Mouse (Mus musculus) lung, postnatal 0 days (tissue): ENCODE data around the gene Traf3ip1. TPM values are rescaled to one million over a fixed set of nuclear protein-coding genes. Genes with fewer than 3 reads are reported as not detected.

Experiments used
- ATAC-seq: fragments of 200-750 bp; cut with Nextera tagmentation; 2 replicates; pipeline ENCODE4 v1.8.0; 2017; ENCODE audit warnings: moderate library complexity
- DNase-seq: peaks from one replicate; pipeline ENCODE4 v3.0.0-alpha.2; 2016; ENCODE audit warnings: low spot score
- H3K27ac ChIP-seq: fragments of 300-500 bp; sonication (generic); 2 replicates; pipeline ENCODE4 v1.5.1; 2014; ENCODE audit warnings: antibody characterized with exemption, mild to moderate bottlenecking, low read length, mixed read lengths
- H3K27me3 ChIP-seq: fragments of 300-500 bp; sonication (generic); replicated peaks from 2 replicates; pipeline ENCODE4 v1.6.1; 2014; ENCODE audit warnings: low read length, mixed read lengths; ENCODE audit not compliant: insufficient read depth
- H3K36me3 ChIP-seq: fragments of 300-500 bp; sonication (generic); 2 replicates; pipeline ENCODE4 v1.6.1; 2014; ENCODE audit warnings: low read length, mixed read lengths; ENCODE audit not compliant: insufficient read depth
- H3K4me1 ChIP-seq: fragments of 300-500 bp; sonication (generic); 2 replicates; pipeline ENCODE4 v1.6.1; 2014; ENCODE audit warnings: antibody characterized with exemption, low read depth, low read length, mixed read lengths; ENCODE audit not compliant: insufficient read depth
- H3K4me2 ChIP-seq: fragments of 300-500 bp; sonication (generic); replicated peaks from 2 replicates; pipeline ENCODE4 v1.6.1; 2014; ENCODE audit warnings: low read depth, mild to moderate bottlenecking, low read length, moderate library complexity, mixed read lengths
- H3K4me3 ChIP-seq: fragments of 300-500 bp; sonication (generic); 2 replicates; pipeline ENCODE4 v1.5.1; 2014; ENCODE audit warnings: low read depth, low read length
- H3K9ac ChIP-seq: fragments of 300-500 bp; sonication (generic); replicated peaks from 2 replicates; pipeline ENCODE4 v1.6.1; 2014; ENCODE audit warnings: low read depth, mild to moderate bottlenecking
- H3K9me3 ChIP-seq: fragments of 300-500 bp; sonication (generic); 2 replicates; pipeline ENCODE4 v1.6.1; 2016; ENCODE audit warnings: low read length, mixed read lengths
- CTCF ChIP-seq: IDR thresholded peaks from 2 replicates; pipeline ENCODE4 v1.5.1; 2016; ENCODE audit warnings: antibody characterized with exemption, mild to moderate bottlenecking
- EP300 ChIP-seq: IDR thresholded peaks from 2 replicates; pipeline ENCODE4 v1.6.1; 2016; ENCODE audit warnings: antibody characterized with exemption, mild to moderate bottlenecking, control low read depth
- WGBS: fragments of 180-500 bp; shearing (Covaris S2); extraction: QIAGEN DNeasy Blood & Tissue Kit; methylation state at CpG from one replicate; pipeline ENCODE4 v1.1.7; 2014; 5-methylcytosine and 5-hydroxymethylcytosine counted together
- polyA plus RNA-seq: library from polyadenylated mRNA; unstranded; fragments of >200 nt; fragmentation: Nextera tagmentation; extraction: Ambion mirVana; gene quantifications from 2 replicates; pipeline ENCODE4 v1.2.1, GENCODE M21; 2015

Gene Traf3ip1
- polyA plus RNA-seq, 1 experiment from 2014 or later = 11.0 TPM

DNA sequence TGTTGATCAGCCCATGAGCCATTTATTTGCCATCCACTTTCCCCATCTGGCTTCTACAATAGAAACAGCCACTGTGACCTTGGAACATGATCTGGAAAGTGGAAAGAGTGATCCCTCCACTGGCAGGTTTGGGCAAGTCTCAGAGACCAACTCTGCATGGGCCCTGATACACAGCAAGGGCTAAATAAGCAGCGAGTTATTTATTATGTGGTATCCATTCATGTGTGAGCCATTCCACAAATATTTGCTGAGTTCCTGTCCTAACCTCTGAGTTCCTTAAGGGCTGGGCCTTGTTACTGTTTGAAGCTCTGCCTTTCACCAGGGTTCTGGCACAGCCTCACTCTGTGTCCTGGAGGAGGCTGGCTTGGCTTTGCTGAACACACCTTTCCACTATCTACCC lies 4.1 kb upstream of the Traf3ip1 start:
- peak; percentile 12 for DNase-seq
- no peaks in the 10 kb centered on the region for H3K27me3 ChIP-seq

GRCm38 (mm10) chr1:91492740-91493139 lies 1.7 kb upstream of the Traf3ip1 start:
- H3K36me3 ChIP-seq = no peaks in the 10 kb centered on the region
- no peak for ATAC-seq
- H3K4me2 ChIP-seq = no peak overlapping the region
- no peak overlapping the region for H3K4me3 ChIP-seq
- DNase-seq = no peak
- no peaks in the 10 kb centered on the region for H3K27me3 ChIP-seq
- no peaks in the 10 kb centered on the region for H3K9me3 ChIP-seq
- H3K9ac ChIP-seq = no peak overlapping the region
- WGBS = 50% methylated on average over 2 of the region's 2 CpGs
- no peak overlapping the region for H3K27ac ChIP-seq
- H3K4me1 ChIP-seq = peaks cover 7% of the 10 kb centered on the region; the same call in 1 of the 2 replicates
- TF ChIP-seq CTCF (no peak), EP300 (no peak)

More for the DNA sequence above, 4.1 kb upstream of the Traf3ip1 start:
- Histone ChIP-seq H3K9ac (no peak overlapping the region), H3K4me2 (no peak overlapping the region), H3K4me1 (peaks cover 4% of the 10 kb centered on the region; the same call in 1 of the 2 replicates), H3K36me3 (no peaks in the 10 kb centered on the region), H3K4me3 (no peak overlapping the region), H3K27ac (no peak overlapping the region), H3K9me3 (no peaks in the 10 kb centered on the region)
- TF ChIP-seq CTCF (no peak), EP300 (no peak)
- ATAC-seq = no peak
- 42% methylated on average over 1 of the region's 1 CpGs for WGBS

GRCm38 (mm10) chr1:91493938-91494337 lies 509 bp upstream of the Traf3ip1 start:
- no peak overlapping the region for H3K9ac ChIP-seq
- peak overlapping the region; percentile 86 for H3K4me2 ChIP-seq
- WGBS = 41% methylated on average over 3 of the region's 3 CpGs
- peaks cover 7% of the 10 kb centered on the region; the same call in 1 of the 2 replicates for H3K4me1 ChIP-seq
- no peaks in the 10 kb centered on the region for H3K36me3 ChIP-seq
- no peak for DNase-seq
- no peak overlapping the region for H3K27ac ChIP-seq
- no peak; the same call in 1 of the 2 replicates for ATAC-seq
- no peak for TF ChIP-seq EP300
- TF ChIP-seq CTCF = no peak
- no peaks in the 10 kb centered on the region for H3K9me3 ChIP-seq
- no peaks in the 10 kb centered on the region for H3K27me3 ChIP-seq
- H3K4me3 ChIP-seq = peak overlapping the region; percentile 86; the same call in 1 of the 2 replicates

DNA sequence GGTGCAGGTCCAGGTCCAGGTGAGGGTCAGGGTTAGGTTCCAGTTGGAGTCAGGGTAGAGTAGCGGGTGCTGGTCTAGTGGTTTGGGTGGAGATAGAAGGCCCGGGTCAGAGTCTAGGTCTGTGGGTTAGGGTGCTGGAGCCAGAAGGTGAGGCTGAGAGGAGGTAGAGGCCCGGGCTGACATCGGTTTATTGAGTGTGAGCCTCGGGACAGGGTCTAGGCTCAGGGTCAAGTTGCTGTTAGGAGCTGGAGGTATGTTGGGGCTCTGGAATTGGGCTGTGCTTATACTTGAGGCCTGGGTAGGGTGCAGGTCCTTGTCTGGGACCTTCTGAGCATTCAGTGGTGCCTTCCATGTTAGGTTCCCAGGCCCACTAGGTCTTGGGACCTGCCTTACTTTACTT lies 874 bp downstream of the Traf3ip1 start:
- Histone ChIP-seq H3K9ac (peak overlapping the region; percentile 51; the same call in 1 of the 2 replicates), H3K27me3 (no peaks in the 10 kb centered on the region), H3K36me3 (no peaks in the 10 kb centered on the region; the same call in 1 of the 2 replicates), H3K9me3 (no peaks in the 10 kb centered on the region), H3K4me3 (peak overlapping the region; percentile 86), H3K27ac (no peak overlapping the region), H3K4me1 (peaks cover 7% of the 10 kb centered on the region; the same call in 1 of the 2 replicates), H3K4me2 (peak overlapping the region; percentile 86)
- ATAC-seq = no peak
- no peak for TF ChIP-seq CTCF
- TF ChIP-seq EP300 = no peak
- WGBS = 32% methylated on average over 5 of the region's 5 CpGs
- DNase-seq = no peak

- Histone ChIP-seq H3K4me3 (no peak overlapping the region), H3K9ac (no peak overlapping the region), H3K4me2 (no peak overlapping the region), H3K27ac (no peak overlapping the region), H3K36me3 (peaks cover 10% of the 10 kb centered on the region; the same call in 1 of the 2 replicates), H3K9me3 (no peaks in the 10 kb centered on the region), H3K4me1 (peaks cover 7% of the 10 kb centered on the region; the same call in 1 of the 2 replicates), H3K27me3 (no peaks in the 10 kb centered on the region)
- ATAC-seq (no peak), DNase-seq (no peak)
- 92% methylated on average over 6 of the region's 6 CpGs for WGBS
- TF ChIP-seq CTCF (no peak), EP300 (no peak)
Measured at GRCm38 (mm10) chr1:91498579-91498978, 4.1 kb downstream of the Traf3ip1 start.

DNA sequence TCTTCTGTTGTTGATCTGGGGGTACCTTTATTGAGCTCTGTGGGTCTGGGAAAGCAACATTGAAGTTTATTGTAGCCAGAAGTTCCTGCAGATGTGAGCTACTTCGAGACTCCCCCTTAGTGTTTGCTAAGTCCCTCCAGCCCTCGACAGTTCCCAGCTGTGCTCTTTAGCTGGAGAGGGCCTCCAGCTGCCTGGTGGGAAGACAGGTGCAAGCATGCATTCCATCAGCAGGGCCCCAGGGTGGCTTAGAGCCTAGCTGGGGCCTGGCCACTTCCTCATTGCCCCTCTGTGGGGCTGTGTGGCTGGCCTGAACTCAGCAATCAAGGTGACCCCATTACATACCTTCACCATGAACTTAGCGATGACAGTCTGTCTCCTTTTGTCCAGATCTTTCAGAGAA lies 10.2 kb downstream of the Traf3ip1 start:
- H3K36me3 ChIP-seq = peaks cover 12% of the 10 kb centered on the region

More for the DNA sequence above, 10.2 kb downstream of the Traf3ip1 start:
- Histone ChIP-seq H3K27me3 (no peaks in the 10 kb centered on the region), H3K9me3 (no peaks in the 10 kb centered on the region), H3K4me3 (no peak overlapping the region), H3K27ac (no peak overlapping the region), H3K9ac (no peak overlapping the region), H3K4me2 (no peak overlapping the region), H3K4me1 (no peaks in the 10 kb centered on the region)
- TF ChIP-seq CTCF (no peak), EP300 (no peak)
- WGBS = 42% methylated on average over 3 of the region's 3 CpGs
- ATAC-seq (no peak), DNase-seq (no peak)
